Mouse (Mus musculus) hindbrain, postnatal 0 days (tissue): ENCODE data around the gene St6galnac6. TPM values are rescaled to one million over a fixed set of nuclear protein-coding genes. Genes with fewer than 3 reads are reported as not detected.

Experiments
- ATAC-seq: fragments of 200-750 bp; cut with Nextera tagmentation; 2 replicates; pipeline ENCODE4 v1.8.0; 2017; ENCODE audit warnings: mild to moderate bottlenecking, moderate TSS enrichment, moderate library complexity
- DNase-seq: peaks from one replicate; pipeline ENCODE4 v3.0.0-alpha.2; 2015; ENCODE audit warnings: low spot score
- H3K27ac ChIP-seq: fragments of 300-500 bp; sonication (generic); 2 replicates; pipeline ENCODE4 v1.5.1; 2014; ENCODE audit warnings: mild to moderate bottlenecking
- H3K27me3 ChIP-seq: fragments of 300-500 bp; sonication (generic); 2 replicates; pipeline ENCODE4 v1.6.1; 2014; ENCODE audit warnings: low read length, mixed read lengths; ENCODE audit not compliant: insufficient read depth
- H3K36me3 ChIP-seq: fragments of 300-500 bp; sonication (generic); 2 replicates; pipeline ENCODE4 v1.6.1; 2014; ENCODE audit warnings: low read length, mixed read lengths; ENCODE audit not compliant: insufficient read depth
- H3K4me1 ChIP-seq: fragments of 300-500 bp; sonication (generic); 2 replicates; pipeline ENCODE4 v1.6.1; 2014; ENCODE audit warnings: antibody characterized with exemption, low read length, mixed read lengths; ENCODE audit not compliant: insufficient read depth
- H3K4me2 ChIP-seq: fragments of 300-500 bp; sonication (generic); 2 replicates; pipeline ENCODE4 v1.6.1; 2014; ENCODE audit warnings: low read depth, mild to moderate bottlenecking, low read length, moderate library complexity, mixed read lengths
- H3K4me3 ChIP-seq: fragments of 300-500 bp; sonication (generic); 2 replicates; pipeline ENCODE4 v1.5.1; 2014; ENCODE audit warnings: low read length
- H3K9ac ChIP-seq: fragments of 300-500 bp; sonication (generic); replicated peaks from 2 replicates; pipeline ENCODE4 v1.6.1; 2014; ENCODE audit warnings: mild to moderate bottlenecking, low read length, moderate library complexity, mixed read lengths
- H3K9me3 ChIP-seq: fragments of 300-500 bp; sonication (generic); 2 replicates; pipeline ENCODE4 v1.6.1; 2016; ENCODE audit warnings: low read length, mixed read lengths
- CTCF ChIP-seq: IDR thresholded peaks from 2 replicates; pipeline ENCODE4 v1.5.1; 2016; ENCODE audit warnings: antibody characterized with exemption, control low read depth, low read depth
- WGBS: fragments of 180-500 bp; shearing (Covaris S2); extraction: QIAGEN DNeasy Blood & Tissue Kit; methylation state at CpG from one replicate; pipeline ENCODE4 v1.1.7; 2014; 5-methylcytosine and 5-hydroxymethylcytosine counted together
- polyA plus RNA-seq: library from polyadenylated mRNA; unstranded; fragments of >200 nt; fragmentation: Nextera tagmentation; extraction: Ambion mirVana; gene quantifications from 2 replicates; pipeline ENCODE4 v1.2.1, GENCODE M21; 2015
- total RNA-seq: library from RNA; depleted of rRNA; stranded (reverse); fragments of >200 nt; gene quantifications from 2 replicates; pipeline ENCODE4 v1.2.3, GENCODE M21; 2014

St6galnac6 gene
- total and polyA plus RNA-seq, 2 experiments from 2014 or later: 40.9 to 114 TPM

DNA sequence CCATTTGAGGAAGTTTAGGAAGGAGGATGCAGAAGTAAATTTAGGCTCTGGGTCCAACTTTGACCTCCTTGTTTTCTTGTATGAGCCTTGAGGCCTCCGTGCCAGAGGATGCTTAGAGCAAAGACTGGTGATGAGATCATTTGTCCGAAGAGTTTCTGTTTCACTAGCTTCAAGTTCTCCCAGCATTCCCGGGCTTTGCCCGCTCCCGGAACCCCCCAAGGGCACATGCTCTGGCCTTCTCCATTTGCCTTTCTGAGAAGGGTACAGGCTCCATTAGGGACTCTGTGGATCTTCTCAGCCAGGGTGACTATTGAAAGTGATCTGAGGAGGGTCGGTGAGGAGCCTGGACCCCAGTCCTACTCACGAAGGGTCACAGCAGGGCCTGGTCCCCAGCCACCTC is 47.9 kb downstream of the St6galnac6 start:
- Histone ChIP-seq H3K27me3 (no peaks in the 10 kb centered on the region), H3K27ac (no peak overlapping the region), H3K9me3 (no peaks in the 10 kb centered on the region), H3K4me3 (peak overlapping the region; percentile 27; the same call in 1 of the 2 replicates), H3K9ac (no peak overlapping the region), H3K4me2 (peak overlapping the region; percentile 25; the same call in 1 of the 2 replicates), H3K36me3 (no peaks in the 10 kb centered on the region), H3K4me1 (no peaks in the 10 kb centered on the region)
- WGBS: 84% methylated on average over 7 of the region's 7 CpGs
- ATAC-seq (no peak), DNase-seq (no peak)
- TF ChIP-seq CTCF: no peak

DNA sequence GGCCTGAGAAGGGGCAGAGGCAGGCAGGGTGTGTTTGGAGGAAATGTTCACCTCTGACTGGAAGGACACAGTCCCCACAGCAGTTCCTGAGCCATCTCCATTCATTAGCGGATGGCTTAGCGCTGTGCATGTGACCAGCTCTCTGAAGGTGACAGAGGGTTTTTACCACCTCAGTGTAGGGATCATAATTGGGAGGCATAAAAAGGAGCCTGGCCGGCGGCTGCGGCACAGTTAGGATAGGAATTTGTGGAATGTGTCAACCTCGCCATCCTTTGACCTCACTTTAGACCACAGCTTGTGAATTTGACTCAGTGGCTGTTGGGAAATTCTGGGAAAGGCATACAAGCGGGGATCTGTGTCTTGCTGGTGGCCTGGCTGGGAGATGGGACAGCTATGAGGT is 54.3 kb downstream of the St6galnac6 start:
- no peak overlapping the region for H3K4me3 ChIP-seq
- no peak overlapping the region for H3K4me2 ChIP-seq
- H3K9ac ChIP-seq: no peak overlapping the region
- TF ChIP-seq CTCF: no peak
- ATAC-seq (no peak), DNase-seq (no peak)
- WGBS: 52% methylated on average over 7 of the region's 7 CpGs
- no peaks in the 10 kb centered on the region for H3K27me3 ChIP-seq
- no peaks in the 10 kb centered on the region for H3K9me3 ChIP-seq
- H3K36me3 ChIP-seq: no peaks in the 10 kb centered on the region
- H3K27ac ChIP-seq: no peak overlapping the region
- no peaks in the 10 kb centered on the region for H3K4me1 ChIP-seq

DNA sequence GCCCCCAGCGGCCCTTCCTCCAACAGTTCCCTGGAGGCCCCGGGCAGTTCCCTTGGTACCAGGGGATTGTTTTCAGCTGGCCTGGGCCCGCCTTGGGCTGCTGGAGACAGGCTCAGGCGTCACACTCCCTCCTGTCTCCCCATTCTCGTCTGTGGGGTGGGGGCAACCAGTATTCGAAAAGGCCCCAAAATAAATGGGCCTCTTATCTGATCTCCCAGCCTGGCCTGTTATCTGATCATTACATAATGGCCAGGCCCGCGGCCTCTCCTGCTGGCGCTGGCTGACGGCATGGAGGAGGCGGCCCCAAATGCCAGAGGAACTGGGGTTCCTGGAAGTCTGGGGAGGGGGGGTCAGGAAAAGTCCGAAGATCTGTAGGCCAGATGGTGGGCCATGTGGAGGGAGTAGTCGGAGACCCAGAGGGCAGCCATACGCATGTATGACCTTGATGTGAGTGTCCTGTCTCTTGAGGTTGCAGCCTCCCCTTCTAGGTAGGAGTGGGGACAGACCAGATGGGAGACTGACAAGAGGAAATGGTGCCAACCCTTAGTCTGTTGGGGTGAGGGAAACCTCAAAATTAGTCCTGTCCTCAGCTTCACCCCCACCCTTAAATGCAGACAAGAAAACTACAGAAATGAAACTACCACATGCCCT is 55.4 kb downstream of the St6galnac6 start:
- H3K9me3 ChIP-seq: no peaks in the 10 kb centered on the region
- no peak overlapping the region for H3K4me2 ChIP-seq
- TF ChIP-seq CTCF: no peak
- WGBS: 73% methylated on average over 14 of the region's 14 CpGs
- peak overlapping the region; percentile 29; the same call in 1 of the 2 replicates for H3K27ac ChIP-seq
- no peaks in the 10 kb centered on the region for H3K27me3 ChIP-seq
- no peak overlapping the region for H3K9ac ChIP-seq
- ATAC-seq (no peak), DNase-seq (no peak)
- H3K4me1 ChIP-seq: no peaks in the 10 kb centered on the region
- H3K36me3 ChIP-seq: no peaks in the 10 kb centered on the region
- H3K4me3 ChIP-seq: no peak overlapping the region

DNA sequence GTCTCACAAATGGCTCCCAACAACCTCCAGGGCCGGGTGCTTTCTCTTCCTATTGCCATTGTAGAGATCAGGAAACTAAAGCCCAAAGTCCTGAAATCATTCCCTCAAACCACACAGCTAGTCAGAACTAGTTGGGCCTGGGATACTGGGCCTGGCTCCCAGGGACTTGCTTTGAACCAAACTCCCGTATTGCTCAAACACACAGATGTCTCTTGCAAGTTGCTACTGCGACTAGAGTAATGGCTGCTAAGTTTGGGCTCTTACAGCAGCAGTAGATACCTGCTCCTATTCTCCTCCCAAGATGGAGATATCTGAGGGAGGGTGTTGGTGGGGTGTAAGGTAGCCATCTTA is 55.9 kb downstream of the St6galnac6 start:
- H3K9me3 ChIP-seq: no peaks in the 10 kb centered on the region
- ATAC-seq (no peak), DNase-seq (no peak)
- H3K4me1 ChIP-seq: no peaks in the 10 kb centered on the region
- no peaks in the 10 kb centered on the region for H3K27me3 ChIP-seq
- H3K27ac ChIP-seq: peak overlapping the region; percentile 29; the same call in 1 of the 2 replicates
- no peak overlapping the region for H3K4me3 ChIP-seq
- no peak overlapping the region for H3K9ac ChIP-seq
- no peak overlapping the region for H3K4me2 ChIP-seq
- no peak for TF ChIP-seq CTCF
- H3K36me3 ChIP-seq: no peaks in the 10 kb centered on the region
- 89% methylated on average over 3 of the region's 3 CpGs for WGBS

DNA sequence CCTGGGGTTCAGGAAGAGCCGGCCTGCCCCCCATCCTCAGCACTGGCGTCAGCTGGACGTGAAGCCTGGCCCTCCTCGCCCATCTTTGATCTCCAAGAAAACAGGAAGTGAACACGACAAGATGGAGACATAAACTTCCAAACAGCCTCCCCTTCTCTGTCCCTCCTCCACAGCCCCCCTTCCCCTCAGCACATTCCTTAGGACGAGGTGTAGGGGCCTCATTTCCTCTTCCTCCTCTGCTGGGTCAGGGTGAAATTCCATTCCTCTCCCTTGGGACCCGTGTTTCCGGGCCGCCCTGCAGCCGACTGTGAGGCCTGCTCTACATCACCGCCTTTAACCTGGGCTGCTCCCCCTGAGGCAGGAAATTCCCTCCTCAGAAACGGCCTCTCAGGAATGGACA is 56.3 kb downstream of the St6galnac6 start:
- ATAC-seq (no peak; the same call in 1 of the 2 replicates), DNase-seq (no peak)
- no peaks in the 10 kb centered on the region for H3K4me1 ChIP-seq
- H3K4me3 ChIP-seq: no peak overlapping the region
- H3K27ac ChIP-seq: no peak overlapping the region
- no peak for TF ChIP-seq CTCF
- WGBS: 66% methylated on average over 12 of the region's 12 CpGs
- no peaks in the 10 kb centered on the region for H3K27me3 ChIP-seq
- H3K36me3 ChIP-seq: no peaks in the 10 kb centered on the region
- no peaks in the 10 kb centered on the region for H3K9me3 ChIP-seq
- no peak overlapping the region for H3K4me2 ChIP-seq
- no peak overlapping the region for H3K9ac ChIP-seq

DNA sequence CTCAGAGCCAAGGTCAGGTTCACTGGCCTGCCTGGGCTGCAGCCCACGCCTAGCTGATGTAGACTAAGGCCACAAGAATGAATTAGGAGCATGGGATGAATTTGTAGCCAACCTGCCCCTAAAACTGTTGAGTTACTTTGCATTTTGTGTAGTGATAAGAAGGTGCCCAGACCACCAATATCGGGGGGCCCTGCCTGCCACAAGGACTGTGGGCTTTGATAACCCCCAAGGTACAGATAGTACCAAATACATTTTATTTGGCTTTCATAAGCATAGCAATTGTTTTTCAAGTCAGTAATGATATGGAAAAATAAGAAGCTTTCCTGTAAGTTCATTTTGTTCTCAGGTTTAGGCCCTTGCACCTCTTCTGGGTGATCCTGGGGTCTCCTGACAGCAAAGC is 59.4 kb downstream of the St6galnac6 start:
- Histone ChIP-seq H3K27ac (no peak overlapping the region), H3K9me3 (no peaks in the 10 kb centered on the region), H3K27me3 (no peaks in the 10 kb centered on the region), H3K9ac (no peak overlapping the region), H3K4me3 (no peak overlapping the region), H3K4me1 (no peaks in the 10 kb centered on the region), H3K36me3 (no peaks in the 10 kb centered on the region), H3K4me2 (no peak overlapping the region)
- DNase-seq: no peak
- no peak for ATAC-seq
- 90% methylated on average over 2 of the region's 2 CpGs for WGBS
- TF ChIP-seq CTCF: no peak

DNA sequence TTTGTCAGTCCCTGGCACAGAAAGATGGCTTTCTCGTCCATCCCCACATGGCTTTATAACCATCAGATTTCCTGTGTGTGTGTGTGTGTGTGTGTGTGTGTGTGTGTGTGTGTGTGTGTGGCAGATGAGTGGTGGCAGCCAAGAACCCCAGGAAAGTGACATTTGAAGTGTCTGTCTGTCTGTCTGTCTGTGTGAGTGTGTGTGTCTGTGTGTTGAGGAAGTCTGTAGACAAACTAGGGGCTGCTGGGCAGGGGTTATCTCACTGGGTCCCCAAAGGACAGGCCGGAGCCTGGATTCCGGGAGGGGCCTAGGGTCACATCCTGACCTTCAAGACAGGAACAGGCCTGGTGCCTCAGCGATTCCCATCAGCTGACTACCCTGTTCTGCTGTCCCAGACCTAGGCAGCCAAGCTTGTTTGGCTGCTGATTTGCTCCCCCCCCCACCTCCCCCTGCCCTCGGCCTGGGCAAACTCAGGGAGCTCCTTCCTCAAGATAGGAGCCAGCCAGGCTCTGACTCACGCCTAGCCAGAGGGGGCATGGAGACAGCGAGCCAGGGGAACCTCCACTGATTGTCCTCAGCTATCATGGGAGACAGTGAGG is 62.1 kb downstream of the St6galnac6 start:
- no peak overlapping the region; the same call in 1 of the 2 replicates for H3K27ac ChIP-seq

More for the DNA sequence above, 62.1 kb downstream of the St6galnac6 start:
- ATAC-seq (no peak), DNase-seq (no peak)
- no peaks in the 10 kb centered on the region for H3K27me3 ChIP-seq
- no peaks in the 10 kb centered on the region for H3K36me3 ChIP-seq
- TF ChIP-seq CTCF: no peak
- no peaks in the 10 kb centered on the region for H3K9me3 ChIP-seq
- WGBS: 59% methylated on average over 7 of the region's 7 CpGs
- no peak overlapping the region for H3K4me2 ChIP-seq
- no peaks in the 10 kb centered on the region for H3K4me1 ChIP-seq
- H3K4me3 ChIP-seq: no peak overlapping the region
- no peak overlapping the region for H3K9ac ChIP-seq
